Mouse (Mus musculus) intestine, postnatal 0 days (tissue): ENCODE measurements at regions not wholly inside any gene's neighbourhood (a gene's known extent, or its start where the extent isn't known, plus 50 kb on each side); places are given as distances from the start of the nearest gene placed in this dataset.

Source experiments
- ATAC-seq: fragments of 200-750 bp; cut with Nextera tagmentation; 2 replicates; pipeline ENCODE4 v1.8.0; 2017; ENCODE audit warnings: mild to moderate bottlenecking, moderate TSS enrichment, moderate library complexity
- H3K27ac ChIP-seq: fragments of 300-500 bp; sonication (generic); 2 replicates; pipeline ENCODE4 v1.5.1; 2014; ENCODE audit warnings: mild to moderate bottlenecking, low read depth, low read length, moderate library complexity
- H3K27me3 ChIP-seq: fragments of 300-500 bp; sonication (generic); replicated peaks from 2 replicates; pipeline ENCODE4 v1.6.1; 2014; ENCODE audit warnings: low read length, mixed read lengths; ENCODE audit not compliant: control insufficient read depth, insufficient read depth
- H3K36me3 ChIP-seq: fragments of 300-500 bp; sonication (generic); 2 replicates; pipeline ENCODE4 v1.6.1; 2014; ENCODE audit warnings: mild to moderate bottlenecking, moderate library complexity; ENCODE audit not compliant: control insufficient read depth, insufficient read depth
- H3K4me1 ChIP-seq: fragments of 300-500 bp; sonication (generic); replicated peaks from 2 replicates; pipeline ENCODE4 v1.6.1; 2014; ENCODE audit warnings: antibody characterized with exemption, low read length, mixed read lengths; ENCODE audit not compliant: control insufficient read depth, insufficient read depth
- H3K4me2 ChIP-seq: fragments of 300-500 bp; sonication (generic); replicated peaks from 2 replicates; pipeline ENCODE4 v1.6.1; 2014; ENCODE audit warnings: low read depth, mild to moderate bottlenecking, moderate library complexity
- H3K4me3 ChIP-seq: fragments of 300-500 bp; sonication (generic); 2 replicates; pipeline ENCODE4 v1.5.1; 2014; ENCODE audit warnings: low read depth, low read length
- H3K9ac ChIP-seq: fragments of 300-500 bp; sonication (generic); 2 replicates; pipeline ENCODE4 v1.6.1; 2014; ENCODE audit warnings: mild to moderate bottlenecking, low read depth, low read length
- H3K9me3 ChIP-seq: fragments of 300-500 bp; sonication (generic); 2 replicates; pipeline ENCODE4 v1.6.1; 2016; ENCODE audit warnings: mixed run types; ENCODE audit not compliant: control insufficient read depth
- CTCF ChIP-seq: sonication (generic); IDR thresholded peaks from 2 replicates; pipeline ENCODE4 v1.5.1; 2016; ENCODE audit warnings: low read depth, mild to moderate bottlenecking, control low read depth, antibody characterized with exemption, moderate library complexity
- WGBS: fragments of 180-500 bp; shearing (Covaris S2); extraction: QIAGEN DNeasy Blood & Tissue Kit; methylation state at CpG from one replicate; pipeline ENCODE4 v1.1.7; 2014; 5-methylcytosine and 5-hydroxymethylcytosine counted together

GRCm38 (mm10) chr13:107458730-107459129, 436.8 kb upstream of the Kif2a start:
- Histone ChIP-seq H3K9ac (no peak overlapping the region), H3K9me3 (no peaks in the 10 kb centered on the region), H3K27ac (no peak overlapping the region), H3K4me3 (no peak overlapping the region), H3K27me3 (no peaks in the 10 kb centered on the region), H3K36me3 (no peaks in the 10 kb centered on the region), H3K4me1 (no peaks in the 10 kb centered on the region), H3K4me2 (no peak overlapping the region)
- WGBS, result 76% methylated on average over 4 of the region's 4 CpGs
- no peak for TF ChIP-seq CTCF
- ATAC-seq, result no peak

DNA sequence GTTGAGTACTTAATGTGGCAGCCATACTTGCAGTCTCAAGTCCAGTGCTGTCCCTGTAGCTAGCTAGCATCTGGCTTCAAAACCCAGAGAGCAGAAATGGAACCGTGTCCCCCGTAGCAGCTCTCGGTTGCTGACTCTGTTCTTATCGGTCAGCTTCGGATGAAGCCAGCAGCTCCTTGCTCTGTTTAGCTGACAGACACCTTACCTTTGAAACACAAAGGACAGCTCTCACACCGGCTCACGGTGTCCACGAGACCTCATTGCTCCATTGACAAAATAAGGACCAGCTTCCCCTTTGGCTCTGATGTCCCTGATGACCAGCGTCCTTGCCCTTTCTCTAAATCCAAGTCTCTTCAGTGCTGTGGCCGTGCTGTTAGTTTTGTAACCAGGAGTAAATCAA, 435.3 kb upstream of the Kif2a start:
- no peak overlapping the region for H3K9ac ChIP-seq
- no peak overlapping the region for H3K27ac ChIP-seq
- no peaks in the 10 kb centered on the region for H3K36me3 ChIP-seq
- no peak for ATAC-seq
- H3K4me2 ChIP-seq, result no peak overlapping the region
- WGBS, result 79% methylated on average over 10 of the region's 10 CpGs
- no peaks in the 10 kb centered on the region for H3K27me3 ChIP-seq
- TF ChIP-seq CTCF, result no peak
- H3K4me1 ChIP-seq, result no peaks in the 10 kb centered on the region
- no peak overlapping the region for H3K4me3 ChIP-seq
- H3K9me3 ChIP-seq, result no peaks in the 10 kb centered on the region

DNA sequence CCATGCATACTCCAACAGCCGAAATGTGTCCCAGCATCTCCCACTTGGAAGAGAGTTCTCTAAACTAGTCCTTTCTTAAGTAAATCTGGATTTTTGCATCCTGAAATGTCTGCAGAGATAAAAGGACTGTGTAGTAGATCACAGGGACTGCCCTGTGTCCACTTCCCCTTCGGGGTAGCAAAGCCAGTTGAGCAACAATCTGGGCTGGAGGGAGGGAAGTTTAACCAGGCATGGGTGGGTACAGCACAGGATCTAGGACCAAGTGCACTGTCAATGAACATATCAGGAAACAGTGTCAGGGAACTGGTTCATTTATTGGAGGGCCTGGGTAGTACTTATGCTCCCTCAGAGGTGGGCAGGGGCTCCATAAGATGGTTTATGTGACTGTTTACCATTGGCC, 434.5 kb upstream of the Kif2a start:
- Histone ChIP-seq H3K27ac (no peak overlapping the region), H3K27me3 (no peaks in the 10 kb centered on the region), H3K4me1 (no peaks in the 10 kb centered on the region), H3K9ac (no peak overlapping the region), H3K4me2 (no peak overlapping the region), H3K4me3 (no peak overlapping the region), H3K9me3 (no peaks in the 10 kb centered on the region), H3K36me3 (no peaks in the 10 kb centered on the region)
- no peak for TF ChIP-seq CTCF
- WGBS, result 50% methylated on average over 2 of the region's 2 CpGs
- no peak for ATAC-seq

DNA sequence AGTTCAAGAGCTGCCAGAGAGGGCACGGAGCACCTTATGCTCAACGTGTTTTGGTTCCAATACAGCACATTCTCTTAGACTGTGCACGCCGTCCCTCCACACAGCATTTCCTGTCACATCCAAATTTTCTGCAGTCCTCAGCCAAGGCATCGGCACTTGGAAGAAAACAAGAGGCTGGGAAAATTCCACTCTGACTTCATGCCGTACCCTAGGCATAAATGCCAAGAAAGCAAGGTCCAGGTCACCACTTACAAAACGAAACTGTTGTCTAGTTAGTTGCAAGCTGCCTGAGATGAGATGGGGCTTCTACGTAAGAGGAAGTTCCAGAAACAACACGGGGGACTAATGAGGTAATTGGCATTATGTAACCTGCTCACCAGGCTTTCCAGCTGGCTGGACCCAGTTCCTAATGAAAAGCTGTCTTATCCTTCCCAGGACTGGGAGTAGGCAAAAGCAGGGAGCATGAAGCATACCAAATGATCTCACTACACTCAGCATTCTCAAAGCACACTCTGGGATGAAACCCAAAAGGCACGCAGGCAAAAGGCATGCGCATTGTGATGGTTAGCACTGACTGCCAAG, 427.8 kb upstream of the Kif2a start:
- no peak for ATAC-seq
- no peaks in the 10 kb centered on the region for H3K9me3 ChIP-seq
- no peaks in the 10 kb centered on the region for H3K4me1 ChIP-seq
- H3K27me3 ChIP-seq, result no peaks in the 10 kb centered on the region
- H3K4me2 ChIP-seq, result no peak overlapping the region
- no peak overlapping the region for H3K9ac ChIP-seq
- WGBS, result 73% methylated on average over 11 of the region's 11 CpGs
- no peak for TF ChIP-seq CTCF
- no peak overlapping the region for H3K4me3 ChIP-seq
- no peak overlapping the region for H3K27ac ChIP-seq
- H3K36me3 ChIP-seq, result no peaks in the 10 kb centered on the region

- no peak overlapping the region for H3K9ac ChIP-seq
- H3K27me3 ChIP-seq, result no peaks in the 10 kb centered on the region
- no peak overlapping the region for H3K4me2 ChIP-seq
- H3K36me3 ChIP-seq, result no peaks in the 10 kb centered on the region
- no peaks in the 10 kb centered on the region for H3K9me3 ChIP-seq
- no peak overlapping the region for H3K4me3 ChIP-seq
- no peak for TF ChIP-seq CTCF
- 36% methylated on average over 2 of the region's 2 CpGs for WGBS
- no peaks in the 10 kb centered on the region for H3K4me1 ChIP-seq
- no peak for ATAC-seq
- H3K27ac ChIP-seq, result no peak overlapping the region
Observed at GRCm38 (mm10) chr13:107447813-107448212, 425.9 kb upstream of the Kif2a start.

DNA sequence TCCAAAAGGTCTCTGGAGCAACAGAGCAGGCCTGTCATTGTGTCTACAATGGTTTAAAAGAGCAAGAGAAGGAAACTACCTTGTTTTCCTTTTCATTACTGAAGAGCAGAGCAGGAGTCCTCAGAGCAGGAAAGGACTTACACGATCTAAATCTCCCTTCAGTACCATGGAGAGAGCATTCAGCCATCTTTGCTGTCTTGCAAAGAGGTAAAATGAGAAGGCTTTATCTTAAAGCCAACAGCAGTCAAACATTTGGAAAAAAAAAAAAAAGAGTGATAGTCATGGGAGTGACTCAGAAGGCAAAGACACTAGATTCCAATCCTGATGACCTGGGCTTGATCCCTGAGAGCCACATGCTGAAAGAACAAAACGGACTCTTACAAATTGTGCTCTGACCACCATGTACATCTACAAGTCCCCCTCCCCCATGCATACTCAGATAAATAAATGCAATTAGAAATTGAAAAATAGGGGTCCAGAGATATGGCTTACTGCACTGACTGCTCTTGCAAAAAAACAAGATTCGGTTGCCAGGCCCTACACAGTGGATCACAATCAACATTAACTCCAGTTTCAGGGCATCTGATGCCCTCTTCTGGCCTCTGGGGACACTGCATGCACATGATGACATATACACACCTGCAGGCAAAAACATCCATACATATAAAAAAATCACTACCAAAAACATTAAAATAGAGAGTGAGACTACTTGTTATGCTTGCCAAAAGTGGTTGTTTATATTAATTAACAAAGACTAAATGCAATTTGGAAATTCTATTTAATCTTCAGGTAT, 397.6 kb upstream of the Kif2a start:
- peak; percentile 9; the same call in 1 of the 2 replicates for TF ChIP-seq CTCF
- H3K27ac ChIP-seq, result no peak overlapping the region
- no peak overlapping the region for H3K4me2 ChIP-seq
- H3K27me3 ChIP-seq, result no peaks in the 10 kb centered on the region
- no peak for ATAC-seq
- no peaks in the 10 kb centered on the region for H3K9me3 ChIP-seq
- H3K4me1 ChIP-seq, result no peaks in the 10 kb centered on the region
- H3K36me3 ChIP-seq, result no peaks in the 10 kb centered on the region
- 65% methylated on average over 3 of the region's 3 CpGs for WGBS
- no peak overlapping the region for H3K4me3 ChIP-seq
- H3K9ac ChIP-seq, result no peak overlapping the region
